Mouse (Mus musculus) bone marrow, adult 2 months (tissue): ENCODE results near the gene Plcl2.

ENCODE experiments used
- CTCF ChIP-seq: fragments of 200-500 bp; IDR thresholded peaks from 2 replicates; pipeline ENCODE4 v1.5.1; 2011; ENCODE audit warnings: low read length, control low read depth; ENCODE audit not compliant: control insufficient read depth, insufficient read depth
- POLR2A ChIP-seq: fragments of 200-500 bp; IDR thresholded peaks from 2 replicates; pipeline ENCODE4 v1.6.1; 2011; ENCODE audit warnings: low read depth, mild to moderate bottlenecking, control low read depth, low read length, borderline replicate concordance; ENCODE audit not compliant: control insufficient read depth

DNA sequence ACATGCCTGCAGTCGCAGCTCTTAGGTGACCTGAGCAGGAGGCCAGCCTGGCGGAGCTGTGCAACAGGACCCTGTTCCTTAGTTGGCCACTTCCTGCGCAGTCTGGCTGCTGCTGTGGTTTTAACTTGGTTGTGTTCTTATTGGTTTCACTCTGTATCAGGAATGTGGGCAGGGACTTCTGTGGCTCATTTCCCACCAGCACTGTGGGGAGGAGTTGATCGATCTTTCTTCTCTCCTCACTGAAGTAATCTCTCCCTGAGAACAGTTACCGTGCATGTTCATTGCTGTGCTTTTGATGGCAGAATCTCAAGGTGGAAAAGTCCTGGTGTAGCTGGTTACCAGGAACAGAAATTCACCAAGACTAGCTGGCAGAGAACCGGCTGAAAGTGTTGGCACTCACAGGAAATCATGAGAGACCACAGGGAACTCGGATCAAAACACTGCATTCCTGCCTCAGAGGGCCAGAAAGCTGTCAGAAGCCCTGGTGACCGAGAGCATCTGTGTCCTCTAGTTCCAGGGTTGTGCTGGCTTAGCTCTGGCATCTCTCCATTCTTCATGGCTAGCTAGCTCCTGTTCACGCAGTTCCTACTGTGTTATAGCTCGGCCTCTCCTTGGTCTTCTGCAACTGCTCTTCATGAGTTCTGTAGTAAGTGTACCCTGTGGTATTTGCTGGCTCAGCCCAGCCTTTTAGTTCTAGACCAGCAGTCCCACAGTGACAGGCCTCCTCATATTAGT lies 168.9 kb downstream of the Plcl2 start:
- no peak for TF ChIP-seq CTCF
- TF ChIP-seq POLR2A: no peak
